16 mouse cellular contexts compared by ENCODE assay signal in genomic region chr10:83520990-83521389, GRCm38 (mm10). TPM values are rescaled to one million over a fixed set of nuclear protein-coding genes. Genes with fewer than 3 reads are reported as not detected.
A peak's percentile ranks its signal among the peaks of the same experiment; 100 is the strongest.
DNase-seq lines count a peak whose midpoint lies in the region; ATAC-seq and TF ChIP-seq lines count a peak whose summit lies in the region.
"Had no signal": no experiment of that assay in that cellular context is flagged by ENCODE, and none has a peak within 500 bp of the region (broad histone marks: within the 10 kb centered on the region; RNA-seq: fewer than 3 reads in every experiment).

No protein-coding gene starts in this region.

- no peak for TF ChIP-seq POLR2A in thymus, adult 2 months (IDR thresholded peaks at IDR 0.05; ENCODE audit: control insufficient read depth, extremely low read depth, insufficient read depth, low read length, poor library complexity)

- TF ChIP-seq CTCF in intestine, postnatal 0 days (IDR thresholded peaks at IDR 0.05; ENCODE audit: low read depth): peak; percentile 46
- TF ChIP-seq CTCF in thymus, adult 2 months (IDR thresholded peaks at IDR 0.05; ENCODE audit: borderline replicate concordance, control insufficient read depth, extremely low read depth, insufficient read depth, low read length, poor library complexity): no peak

- no peak overlapping the region for H3K4me3 ChIP-seq in intestine, postnatal 0 days (ENCODE audit: low read depth, low read length)
- H3K4me3 ChIP-seq in intestine, embryonic 15.5 days (replicated peaks): no peak overlapping the region
- H3K4me3 ChIP-seq in thymus, adult 2 months (ENCODE audit: control insufficient read depth, insufficient read depth, low read length): no peak overlapping the region
- H3K4me3 ChIP-seq: heart, embryonic 13.5 days; hindbrain, embryonic 15.5 days; midbrain, embryonic 10.5 days had no signal

- H3K36me3 ChIP-seq in intestine, postnatal 0 days (ENCODE audit: control insufficient read depth, insufficient read depth): no peaks in the 10 kb centered on the region
- H3K36me3 ChIP-seq in intestine, embryonic 15.5 days: no peaks in the 10 kb centered on the region
- H3K36me3 ChIP-seq in thymus, adult 2 months (ENCODE audit: control insufficient read depth, insufficient read depth, low read length): no peaks in the 10 kb centered on the region
- H3K36me3 ChIP-seq: midbrain, embryonic 10.5 days had no signal

- no peaks in the 10 kb centered on the region for H3K9me3 ChIP-seq in intestine, postnatal 0 days (ENCODE audit: control insufficient read depth)
- H3K9me3 ChIP-seq in intestine, embryonic 15.5 days: no peaks in the 10 kb centered on the region
- H3K9me3 ChIP-seq: hindbrain, embryonic 15.5 days; midbrain, embryonic 10.5 days had no signal

- H3K27ac ChIP-seq in intestine, postnatal 0 days (ENCODE audit: low read depth, low read length): no peak overlapping the region
- H3K27ac ChIP-seq in intestine, embryonic 15.5 days: no peak overlapping the region
- H3K27ac ChIP-seq in thymus, adult 2 months (ENCODE audit: control insufficient read depth, insufficient read depth, low read length): no peak overlapping the region
- H3K27ac ChIP-seq: heart, embryonic 13.5 days; hindbrain, embryonic 15.5 days; midbrain, embryonic 10.5 days had no signal

- ATAC-seq in intestine, postnatal 0 days: no peak
- ATAC-seq in intestine, embryonic 15.5 days: no peak

- DNase-seq in thymus, postnatal 25 days: peak; percentile 8
- no peak for DNase-seq in thymus, adult 2 months
- DNase-seq in R1 (ENCODE audit: low read depth, low spot score): peak; percentile 65
- DNase-seq in heart, postnatal 10 days: no peak
- no peak for DNase-seq in cerebellum, adult 18-20 months
- DNase-seq: adrenal gland, adult 8-10 months; gastrocnemius, postnatal 10 days; kidney, postnatal 36 days; lung, adult 2 months; retina, postnatal 1 day; thymus, adult 18-20 months had no signal

- H3K9ac ChIP-seq in intestine, postnatal 0 days (ENCODE audit: low read depth, low read length): no peak overlapping the region
- no peak overlapping the region for H3K9ac ChIP-seq in intestine, embryonic 15.5 days
- H3K9ac ChIP-seq: heart, embryonic 13.5 days; hindbrain, embryonic 15.5 days had no signal

- intact Hi-C loops in heart, postnatal 10 days (cut with DNase I): no loop called here

- H3K27me3 ChIP-seq in intestine, postnatal 0 days (replicated peaks; ENCODE audit: control insufficient read depth, insufficient read depth, low read length): no peaks in the 10 kb centered on the region
- H3K27me3 ChIP-seq in intestine, embryonic 15.5 days (replicated peaks): no peaks in the 10 kb centered on the region
- no peaks in the 10 kb centered on the region for H3K27me3 ChIP-seq in thymus, adult 2 months (ENCODE audit: control insufficient read depth, insufficient read depth, low read length)
- H3K27me3 ChIP-seq: heart, embryonic 13.5 days; hindbrain, embryonic 15.5 days had no signal

- no peak overlapping the region for H3K4me2 ChIP-seq in intestine, postnatal 0 days (replicated peaks; ENCODE audit: low read depth)
- H3K4me2 ChIP-seq in intestine, embryonic 15.5 days (replicated peaks): no peak overlapping the region
- H3K4me2 ChIP-seq: heart, embryonic 13.5 days; hindbrain, embryonic 15.5 days had no signal

- WGBS in intestine, postnatal 0 days: 80% methylated on average over 4 of the region's 4 CpGs
- 77% methylated on average over 4 of the region's 4 CpGs for WGBS in intestine, embryonic 15.5 days
- 89% methylated on average over 4 of the region's 4 CpGs for WGBS in thymus, adult 2 months

- no peaks in the 10 kb centered on the region for H3K4me1 ChIP-seq in intestine, postnatal 0 days (replicated peaks; ENCODE audit: control insufficient read depth, insufficient read depth, low read length)
- no peaks in the 10 kb centered on the region for H3K4me1 ChIP-seq in intestine, embryonic 15.5 days (replicated peaks)
- H3K4me1 ChIP-seq in thymus, adult 2 months (replicated peaks; ENCODE audit: control insufficient read depth, insufficient read depth, low read length): no peaks in the 10 kb centered on the region
- H3K4me1 ChIP-seq: heart, embryonic 13.5 days; hindbrain, embryonic 15.5 days; midbrain, embryonic 10.5 days had no signal

RNA-seq across cellular contexts. Expression of gene Aldh1l2, which starts 12.9 kb away (rescaled TPM):
- 0.59 and 0.60 TPM in 2 replicates for polyA plus RNA-seq in intestine, postnatal 0 days (2015; fragmentation: Nextera tagmentation; extraction: Ambion mirVana)
- 1.4 and 1.5 TPM in 2 replicates for polyA plus RNA-seq in intestine, embryonic 15.5 days (2015; fragmentation: Nextera tagmentation; extraction: Ambion mirVana)
- 0.27 and 0.48 TPM in 2 replicates for polyA plus RNA-seq in thymus, adult 2 months (2012; rRNA removed)
- total RNA-seq in heart, postnatal 10 days (2021): 10 to 100 TPM; 30.6 to 31.3 TPM

RNA-seq across cellular contexts. Expression of gene Washc4, which starts 22.6 kb away (rescaled TPM):
- 32.3 and 38.6 TPM in 2 replicates for polyA plus RNA-seq in intestine, postnatal 0 days (2015; fragmentation: Nextera tagmentation; extraction: Ambion mirVana)
- 39.9 and 42.1 TPM in 2 replicates for polyA plus RNA-seq in intestine, embryonic 15.5 days (2015; fragmentation: Nextera tagmentation; extraction: Ambion mirVana)
- polyA plus RNA-seq in thymus, adult 2 months (2012; rRNA removed): 3.9 and 4.2 TPM in 2 replicates
- total RNA-seq in heart, postnatal 10 days (2021): 10 to 100 TPM; 14.6 to 16.8 TPM

Comparison
In these comparisons a context has a peak if more than half of its experiments do, and no peak if none do; other contexts are left out.
1. DNase-seq: peak in thymus, postnatal 25 days (single experiment) and R1 (single experiment); none in thymus, adult 2 months (single experiment), heart, postnatal 10 days (0 of 2) and cerebellum, adult 18-20 months (0 of 2).